Mouse (Mus musculus) spleen, postnatal 14 days (tissue): Measurements from ENCODE around the gene Adprm.
A peak's percentile ranks its signal among the peaks of the same experiment; 100 is the strongest.

Source experiments
- DNase-seq, 2 experiments: peaks; one replicate each; pipeline ENCODE4 v3.0.0; 2021 to 2022; ENCODE audit warnings: low spot score in 2 of 2

Adprm gene

GRCm38 (mm10) chr11:67076781-67077180 is 24.4 kb upstream of the Adprm start:
- no peak for DNase-seq

- no peak for DNase-seq
These were observed 22.6 kb upstream of the Adprm start for GRCm38 (mm10) chr11:67075036-67075435.

- DNase-seq: no peak
These were observed 20.3 kb upstream of the Adprm start for GRCm38 (mm10) chr11:67072615-67073130.

GRCm38 (mm10) chr11:67067741-67068140 is 15.3 kb upstream of the Adprm start:
- no peak for DNase-seq

- no peak for DNase-seq
These were observed 10.3 kb upstream of the Adprm start for GRCm38 (mm10) chr11:67062726-67063125.

GRCm38 (mm10) chr11:67061311-67061710 is 8.9 kb upstream of the Adprm start:
- no peak for DNase-seq

GRCm38 (mm10) chr11:67054754-67055365 is 2.5 kb upstream of the Adprm start:
- no peak for DNase-seq

- no peak for DNase-seq
These were observed 596 bp downstream of the Adprm start for GRCm38 (mm10) chr11:67051676-67052320.

GRCm38 (mm10) chr11:67049256-67049655 is 3.1 kb downstream of the Adprm start:
- no peak for DNase-seq

- DNase-seq: no peak
These were observed 3.9 kb downstream of the Adprm start for GRCm38 (mm10) chr11:67048496-67048895.

GRCm38 (mm10) chr11:67047199-67047598 is 5.2 kb downstream of the Adprm start:
- no peak for DNase-seq

- no peak for DNase-seq
These were observed 7.4 kb downstream of the Adprm start for GRCm38 (mm10) chr11:67044959-67045358.

GRCm38 (mm10) chr11:67043007-67043406 is 9.4 kb downstream of the Adprm start:
- no peak for DNase-seq

GRCm38 (mm10) chr11:67040483-67040882 is 11.9 kb downstream of the Adprm start:
- no peak for DNase-seq

- DNase-seq: no peak
These were observed 12.6 kb downstream of the Adprm start for GRCm38 (mm10) chr11:67039799-67040198.

- DNase-seq: no peak
These were observed 15.5 kb downstream of the Adprm start for GRCm38 (mm10) chr11:67036892-67037291.

GRCm38 (mm10) chr11:67036229-67036628 is 16.2 kb downstream of the Adprm start:
- no peak for DNase-seq

GRCm38 (mm10) chr11:67034775-67035485 is 17.5 kb downstream of the Adprm start:
- DNase-seq: no peak

GRCm38 (mm10) chr11:67031603-67031915 is 20.8 kb downstream of the Adprm start:
- DNase-seq: no peak

GRCm38 (mm10) chr11:67030904-67031602 is 21.3 kb downstream of the Adprm start:
- DNase-seq: no peak

- peak; percentile 86 to 90 for DNase-seq
These were observed 27.4 kb downstream of the Adprm start, which contains the start of gene Tmem220 for GRCm38 (mm10) chr11:67024867-67025477. Tmem220 (plus strand) TSS chr11:67025154.
